ENCODE assay signal across 8 mouse cellular contexts in the genomic region with DNA sequence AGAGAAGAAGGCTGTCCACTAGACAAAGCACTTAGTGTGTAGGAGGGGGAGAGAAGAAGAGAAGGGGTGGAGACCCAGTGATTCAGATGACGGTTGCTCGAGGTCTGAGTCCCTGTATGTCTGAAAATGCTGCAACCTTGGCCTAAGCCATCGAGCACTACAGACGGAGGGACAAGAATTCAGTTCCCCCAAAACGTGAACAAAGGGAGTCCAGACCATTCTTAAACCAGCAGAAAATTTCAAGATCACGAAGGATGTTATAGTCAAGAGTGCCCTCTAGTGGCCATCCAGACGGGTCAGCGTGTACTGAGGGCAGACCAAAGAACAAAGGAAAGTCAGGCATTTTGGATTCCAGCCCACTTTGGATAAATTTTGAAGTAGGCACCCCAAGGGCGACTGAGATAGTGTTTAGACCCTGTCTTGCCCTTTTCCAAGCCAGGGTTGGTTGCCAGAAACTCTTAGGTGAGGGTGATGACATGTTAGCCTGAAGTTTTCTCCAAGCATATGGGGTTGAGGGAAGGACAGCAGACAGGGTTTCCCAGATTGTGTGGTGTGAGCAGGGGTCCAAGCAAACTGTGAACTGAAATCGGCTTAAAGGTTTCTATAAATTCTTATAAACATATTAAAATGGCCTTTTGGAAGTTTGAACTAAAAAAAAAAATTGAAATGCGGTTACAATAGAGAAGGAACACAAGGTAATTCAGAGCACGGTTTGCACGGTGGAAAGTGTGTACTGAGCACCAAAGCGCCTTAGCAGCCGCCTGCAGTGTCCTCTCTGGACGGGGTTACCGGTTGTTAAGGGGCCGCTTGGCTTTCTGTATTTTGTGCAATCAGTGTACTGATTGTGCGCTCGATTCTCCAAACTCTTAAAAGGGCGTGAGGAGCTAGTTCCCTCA. TPM values are rescaled to one million over a fixed set of nuclear protein-coding genes. Genes with fewer than 3 reads are reported as not detected.
DNase-seq lines count a peak whose midpoint lies in the region; TF ChIP-seq lines count a peak whose summit lies in the region.

No protein-coding gene starts in this region.

- intact Hi-C loops in gastrocnemius, postnatal 14 days (cut with DNase I; ENCODE audit: low total_unique reads), result no loop called here
- intact Hi-C loops in left cerebral cortex, postnatal 4 days (cut with DNase I), result loop anchor here (10.0 kb wide), 1 partner anchor 301 kb away; a partner anchor contains a TSS

- H3K36me3 ChIP-seq in midbrain, embryonic 10.5 days, result no peaks in the 10 kb centered on the region
- no peaks in the 10 kb centered on the region for H3K36me3 ChIP-seq in spleen, adult 2 months (ENCODE audit: control insufficient read depth, insufficient read depth, low read length)

- peak; percentile 77 for DNase-seq in urinary bladder, postnatal 14 days (ENCODE audit: low spot score)
- DNase-seq in urinary bladder, adult 2 months (ENCODE audit: low spot score), result no peak
- peak; percentile 95 for DNase-seq in embryo, embryonic 10 days (ENCODE audit: low spot score)
- peak; percentile 60 for DNase-seq in gastrocnemius, postnatal 14 days
- DNase-seq in induced T-regulatory cell, adult 2 months (ENCODE audit: low read depth), result peak; percentile 92
- peak; percentile 79 for DNase-seq in left cerebral cortex, postnatal 4 days
- peak; percentile 87 for DNase-seq in midbrain, embryonic 10.5 days (ENCODE audit: low spot score)
- peak; percentile 64 to 70 for DNase-seq in spleen, adult 2 months (ENCODE audit: low read depth in 1 of 2, low spot score in 2 of 2)

- no peak for TF ChIP-seq POLR2A in spleen, adult 2 months (IDR thresholded peaks at IDR 0.05; ENCODE audit: low read depth, low read length)

- H3K4me1 ChIP-seq in midbrain, embryonic 10.5 days, result peaks cover 32% of the 10 kb centered on the region
- no peaks in the 10 kb centered on the region for H3K4me1 ChIP-seq in spleen, adult 2 months (ENCODE audit: control insufficient read depth, insufficient read depth, insufficient read length)

- no peaks in the 10 kb centered on the region for H3K9me3 ChIP-seq in midbrain, embryonic 10.5 days (replicated peaks)

- no peaks in the 10 kb centered on the region for H3K27me3 ChIP-seq in midbrain, embryonic 10.5 days (ENCODE audit: low read depth, poor library complexity, severe bottlenecking)
- no peaks in the 10 kb centered on the region for H3K27me3 ChIP-seq in spleen, adult 2 months (ENCODE audit: control insufficient read depth, insufficient read depth, low read length)

- 0% methylated on average over 21 of the region's 21 CpGs for WGBS in midbrain, embryonic 10.5 days
- under 1% methylated on average over 21 of the region's 21 CpGs for WGBS in spleen, adult 2 months

- peak overlapping the region; percentile 99 for H3K27ac ChIP-seq in midbrain, embryonic 10.5 days (replicated peaks)
- H3K27ac ChIP-seq in spleen, adult 2 months (ENCODE audit: insufficient read depth, low read length), result peak overlapping the region; percentile 78

- TF ChIP-seq CTCF in spleen, adult 2 months (IDR thresholded peaks at IDR 0.05; ENCODE audit: extremely low read depth, insufficient read depth, insufficient read length, insufficient replicate concordance), result peak; percentile 57; the same call in 1 of the 2 replicates

- H3K4me3 ChIP-seq in midbrain, embryonic 10.5 days, result peak overlapping the region; percentile 60
- H3K4me3 ChIP-seq in spleen, adult 2 months (ENCODE audit: extremely low read depth, insufficient read depth, insufficient read length), result peak overlapping the region; percentile 55

RNA-seq across cellular contexts. Expression of a gene that starts 0.6 kb away (rescaled TPM):
- polyA plus RNA-seq in urinary bladder, adult 2 months (2012; rRNA removed), result 1.2 and 1.7 TPM in 2 replicates
- 10 to 100 TPM; 15.5 to 16.2 TPM for total RNA-seq in gastrocnemius, postnatal 14 days (2021)
- total RNA-seq in left cerebral cortex, postnatal 4 days (2021), result 10 to 100 TPM; 35.9 to 46.7 TPM
- 1.0 and 1.2 TPM in 2 replicates for polyA plus RNA-seq in midbrain, embryonic 10.5 days (2016; fragmentation: Nextera tagmentation; extraction: Ambion mirVana)
- polyA plus RNA-seq in spleen, adult 2 months (2012; rRNA removed), result 9.1 and 9.5 TPM in 2 replicates

RNA-seq across cellular contexts. Expression of a gene that starts 12.4 kb away (rescaled TPM):
- polyA plus RNA-seq in urinary bladder, adult 2 months (2012; rRNA removed), result 0.25 TPM in 1 of 2 replicates, not detected in the other
- total RNA-seq in gastrocnemius, postnatal 14 days (2021), result 10 to 100 TPM; 20.2 to 23.0 TPM
- 10 to 100 TPM; 34.8 to 37.4 TPM for total RNA-seq in left cerebral cortex, postnatal 4 days (2021)
- polyA plus RNA-seq in midbrain, embryonic 10.5 days (2016; fragmentation: Nextera tagmentation; extraction: Ambion mirVana), result 5.2 and 7.5 TPM in 2 replicates
- 6.5 and 12.9 TPM in 2 replicates for polyA plus RNA-seq in spleen, adult 2 months (2012; rRNA removed)

RNA-seq across cellular contexts. Expression of a gene that starts 16.0 kb away (rescaled TPM):
- 1.4 and 1.5 TPM in 2 replicates for polyA plus RNA-seq in urinary bladder, adult 2 months (2012; rRNA removed)
- 100 to 1,000 TPM; 174 TPM for total RNA-seq in gastrocnemius, postnatal 14 days (2021)
- total RNA-seq in left cerebral cortex, postnatal 4 days (2021), result 100 to 1,000 TPM; 525 to 563 TPM
- 1.7 and 6.4 TPM in 2 replicates for polyA plus RNA-seq in midbrain, embryonic 10.5 days (2016; fragmentation: Nextera tagmentation; extraction: Ambion mirVana)
- polyA plus RNA-seq in spleen, adult 2 months (2012; rRNA removed), result 82.1 and 92.4 TPM in 2 replicates

RNA-seq across cellular contexts. Expression of a gene that starts 16.8 kb away (rescaled TPM):
- polyA plus RNA-seq in urinary bladder, adult 2 months (2012; rRNA removed), result not detected in 2 replicates
- 100 to 1,000 TPM; 108 to 117 TPM for total RNA-seq in gastrocnemius, postnatal 14 days (2021)
- total RNA-seq in left cerebral cortex, postnatal 4 days (2021), result 100 to 1,000 TPM; 159 to 180 TPM
- polyA plus RNA-seq in midbrain, embryonic 10.5 days (2016; fragmentation: Nextera tagmentation; extraction: Ambion mirVana), result 8.9 and 11.3 TPM in 2 replicates
- polyA plus RNA-seq in spleen, adult 2 months (2012; rRNA removed), result 81.3 and 147 TPM in 2 replicates

RNA-seq across cellular contexts. Expression of a gene that starts 18.0 kb away (rescaled TPM):
- polyA plus RNA-seq in urinary bladder, adult 2 months (2012; rRNA removed), result not detected in 2 replicates
- 10 to 100 TPM; 70.5 to 87.6 TPM for total RNA-seq in gastrocnemius, postnatal 14 days (2021)
- total RNA-seq in left cerebral cortex, postnatal 4 days (2021), result 100 to 1,000 TPM; 129 to 178 TPM
- polyA plus RNA-seq in midbrain, embryonic 10.5 days (2016; fragmentation: Nextera tagmentation; extraction: Ambion mirVana), result 12.2 and 21.8 TPM in 2 replicates
- polyA plus RNA-seq in spleen, adult 2 months (2012; rRNA removed), result 40.4 and 81.0 TPM in 2 replicates

Comparison
In these comparisons a context has a peak if more than half of its experiments do, and no peak if none do; other contexts are left out.
1. RNA of a gene that starts 16.0 kb away (polyA plus RNA-seq): 82.1 to 92.4 TPM in spleen, adult 2 months; 1.7 to 6.4 TPM in midbrain, embryonic 10.5 days and 1.4 to 1.5 TPM in urinary bladder, adult 2 months; every median in the first group is over 10 times any median in the second.